Mouse (Mus musculus) kidney, postnatal 0 days (tissue): ENCODE measurements around the gene Dctpp1. TPM values are rescaled to one million over a fixed set of nuclear protein-coding genes. Genes with fewer than 3 reads are reported as not detected.

Experiments used
- ATAC-seq: fragments of 200-750 bp; cut with Nextera tagmentation; replicated peaks from 2 replicates; pipeline ENCODE4 v1.8.0; 2017; ENCODE audit warnings: low read depth, moderate number of reproducible peaks, moderate TSS enrichment, moderate library complexity; ENCODE audit not compliant: low FRiP score
- DNase-seq: peaks from one replicate; pipeline ENCODE4 v3.0.0-alpha.2; 2016; ENCODE audit warnings: low spot score
- H3K27ac ChIP-seq: fragments of 300-500 bp; sonication (generic); 2 replicates; pipeline ENCODE4 v1.5.1; 2014; ENCODE audit warnings: mild to moderate bottlenecking
- H3K27me3 ChIP-seq: fragments of 300-500 bp; sonication (generic); 2 replicates; pipeline ENCODE4 v1.6.1; 2014; ENCODE audit warnings: low read length, mixed read lengths; ENCODE audit not compliant: insufficient read depth
- H3K36me3 ChIP-seq: fragments of 300-500 bp; sonication (generic); 2 replicates; pipeline ENCODE4 v1.6.1; 2014; ENCODE audit warnings: low read length, mixed read lengths; ENCODE audit not compliant: insufficient read depth
- H3K4me1 ChIP-seq: fragments of 300-500 bp; sonication (generic); replicated peaks from 2 replicates; pipeline ENCODE4 v1.6.1; 2014; ENCODE audit warnings: antibody characterized with exemption, low read length, mixed read lengths; ENCODE audit not compliant: insufficient read depth
- H3K4me2 ChIP-seq: fragments of 300-500 bp; sonication (generic); 2 replicates; pipeline ENCODE4 v1.6.1; 2014; ENCODE audit warnings: mild to moderate bottlenecking, low read length, moderate library complexity, mixed read lengths
- H3K4me3 ChIP-seq: fragments of 300-500 bp; sonication (generic); replicated peaks from 2 replicates; pipeline ENCODE4 v1.5.1; 2014; ENCODE audit warnings: low read depth, low read length
- H3K9ac ChIP-seq: fragments of 300-500 bp; sonication (generic); 2 replicates; pipeline ENCODE4 v1.6.1; 2014; ENCODE audit warnings: low read depth, low read length
- H3K9me3 ChIP-seq: fragments of 300-500 bp; sonication (generic); replicated peaks from 2 replicates; pipeline ENCODE4 v1.6.1; 2016; ENCODE audit warnings: low read length, inconsistent platforms, mixed read lengths
- CTCF ChIP-seq: IDR thresholded peaks from 2 replicates; pipeline ENCODE4 v1.5.1; 2016; ENCODE audit warnings: antibody characterized with exemption, low read depth, mild to moderate bottlenecking, moderate library complexity
- WGBS: fragments of 180-500 bp; shearing (Covaris S2); extraction: QIAGEN DNeasy Blood & Tissue Kit; methylation state at CpG from one replicate; pipeline ENCODE4 v1.1.7; 2014; 5-methylcytosine and 5-hydroxymethylcytosine counted together
- polyA plus RNA-seq: library from polyadenylated mRNA; unstranded; fragments of >200 nt; fragmentation: Nextera tagmentation; extraction: Ambion mirVana; gene quantifications from 2 replicates; pipeline ENCODE4 v1.2.1, GENCODE M21; 2015

Dctpp1 gene
- polyA plus RNA-seq, 1 experiment from 2014 or later, result 157 TPM

DNA sequence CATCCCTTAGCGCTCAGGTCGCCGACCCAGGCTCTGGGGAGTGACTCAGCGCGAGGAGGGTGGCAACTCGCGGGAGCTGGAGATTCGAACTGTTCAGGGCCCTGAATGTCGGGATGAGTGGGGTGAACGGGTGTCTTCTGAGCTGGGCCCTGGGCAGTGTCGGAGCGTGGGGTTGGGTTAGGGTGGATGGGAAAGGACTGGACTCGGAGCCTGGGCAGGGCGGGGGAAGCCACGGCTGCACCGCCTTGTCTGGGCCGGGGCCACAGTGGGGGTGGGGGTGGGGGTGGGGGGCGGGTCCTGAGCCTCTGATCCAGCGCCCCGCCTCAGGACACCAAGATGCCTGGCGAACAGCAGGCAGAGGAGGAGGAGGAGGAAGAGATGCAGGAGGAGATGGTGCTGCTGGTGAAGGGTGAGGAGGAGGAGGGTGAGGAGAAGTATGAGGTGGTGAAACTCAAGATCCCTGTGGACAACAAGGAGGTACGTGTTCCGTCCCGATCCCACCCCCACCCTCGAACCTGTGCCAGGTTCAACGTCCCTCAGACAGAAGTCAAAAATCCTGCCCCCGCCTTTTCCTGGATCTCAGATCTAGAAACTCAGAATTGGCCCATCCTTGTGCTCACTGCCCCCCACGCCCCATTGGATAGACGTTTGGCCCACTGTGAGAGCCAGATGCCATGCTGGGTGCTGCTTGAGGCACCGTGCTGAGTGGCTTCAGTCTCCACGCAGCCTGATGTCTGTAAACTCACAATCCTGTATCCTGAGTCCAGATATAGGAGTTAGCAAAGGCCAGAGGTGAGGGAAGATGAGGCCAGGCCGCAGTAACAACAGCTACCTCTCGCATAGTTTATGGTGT, 15.6 kb downstream of the Dctpp1 start:
- peak overlapping the region; percentile 74 for H3K4me2 ChIP-seq
- H3K36me3 ChIP-seq, result no peaks in the 10 kb centered on the region; the same call in 1 of the 2 replicates
- H3K4me3 ChIP-seq, result peak overlapping the region; percentile 88
- no peak for TF ChIP-seq CTCF
- H3K4me1 ChIP-seq, result peaks cover 19% of the 10 kb centered on the region; the same call in 1 of the 2 replicates
- WGBS, result 7% methylated on average over 32 of the region's 33 CpGs
- H3K27ac ChIP-seq, result peak overlapping the region; percentile 94
- H3K9ac ChIP-seq, result peak overlapping the region; percentile 94
- peak; percentile 51 for DNase-seq
- no peaks in the 10 kb centered on the region for H3K27me3 ChIP-seq
- peak; percentile 74 for ATAC-seq
- no peaks in the 10 kb centered on the region for H3K9me3 ChIP-seq

DNA sequence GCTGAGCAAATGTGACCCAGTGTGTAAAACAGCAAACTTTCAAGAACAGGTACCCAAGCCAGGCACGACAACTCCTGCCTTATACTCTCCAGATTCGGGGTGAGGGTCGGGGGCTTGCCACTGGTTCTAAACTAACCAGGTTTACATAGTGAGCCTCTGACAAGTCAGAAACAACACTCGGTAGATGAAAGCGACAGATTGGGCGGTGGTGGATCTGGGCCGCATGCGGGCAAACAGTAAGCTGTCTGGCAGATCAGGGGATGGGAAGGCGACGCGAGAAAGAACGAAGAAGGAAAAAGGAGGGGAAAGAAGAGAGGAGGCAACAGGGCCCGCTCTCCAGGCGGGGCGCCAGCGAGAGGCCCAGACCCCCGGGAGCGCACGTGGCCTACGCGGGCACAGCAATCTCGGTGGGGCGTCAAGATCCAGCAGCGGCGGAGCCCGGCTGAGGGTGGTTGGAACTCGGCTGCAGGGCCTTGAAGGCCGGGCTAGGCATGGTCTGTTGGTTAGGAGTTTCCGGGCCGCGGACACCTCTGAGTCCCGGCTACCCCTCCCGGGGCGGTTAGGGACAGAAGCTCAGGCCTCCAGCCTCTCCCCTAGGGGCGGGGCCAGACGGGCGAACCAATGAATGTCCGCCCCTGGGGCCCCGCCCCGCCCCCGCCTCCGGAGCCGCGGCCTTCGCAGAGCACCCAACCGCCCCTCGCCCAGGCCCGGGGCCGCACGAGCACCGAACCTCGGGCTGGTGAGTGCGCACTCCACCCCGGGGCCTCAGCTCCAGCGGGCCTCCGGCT, 16.4 kb downstream of the Dctpp1 start, which contains the start of gene Zfp771:
Gene Zfp771 (plus strand): TSS at position 405 of the 788 bp plus-strand sequence.
- peak within 1 kb of the TSS; percentile 74 for H3K4me2 ChIP-seq
- H3K4me3 ChIP-seq, result peak within 1 kb of the TSS; percentile 88
- H3K4me1 ChIP-seq, result peaks cover 19% of the 10 kb centered on the region; the same call in 1 of the 2 replicates
- peak; percentile 97 for DNase-seq
- no peak; the same call in none of the 2 replicates for TF ChIP-seq CTCF
- H3K27me3 ChIP-seq, result no peaks in the 10 kb centered on the region
- H3K36me3 ChIP-seq, result no peaks in the 10 kb centered on the region; the same call in 1 of the 2 replicates
- peak; percentile 98 for ATAC-seq
- H3K27ac ChIP-seq, result peak within 1 kb of the TSS; percentile 94
- H3K9ac ChIP-seq, result peak within 1 kb of the TSS; percentile 94
- whole genome bisulfite sequencing, result 2% methylated on average over 56 of the region's 56 CpGs
- no peaks in the 10 kb centered on the region for H3K9me3 ChIP-seq

DNA sequence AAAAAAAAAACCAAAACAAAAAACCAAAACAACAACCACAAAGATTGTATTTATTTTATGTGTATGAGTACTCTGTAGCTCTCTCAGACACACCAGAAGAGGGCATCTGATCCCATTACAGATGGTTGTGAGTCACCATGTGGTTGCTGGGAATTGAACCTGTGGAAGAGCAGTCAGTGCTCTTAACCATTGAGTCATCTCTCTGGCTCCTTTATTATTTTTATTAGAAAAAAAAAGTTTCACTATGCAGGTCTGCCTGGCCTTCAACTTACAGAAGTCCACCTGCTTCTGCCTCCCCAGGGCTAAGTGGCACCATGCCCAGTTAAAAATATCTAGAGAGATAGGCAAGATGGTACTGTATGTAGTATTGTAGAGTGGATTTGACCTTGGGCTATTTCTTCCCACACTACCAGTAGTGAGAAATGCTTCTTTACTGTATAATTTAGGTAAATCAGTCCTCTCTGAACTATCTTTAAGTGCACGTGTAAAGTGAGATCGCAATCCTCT, 17.1 kb downstream of the Dctpp1 start:
- H3K9me3 ChIP-seq, result no peaks in the 10 kb centered on the region
- ATAC-seq (no peak), DNase-seq (no peak)
- peak overlapping the region; percentile 88; the same call in 1 of the 2 replicates for H3K4me3 ChIP-seq
- H3K27me3 ChIP-seq, result no peaks in the 10 kb centered on the region
- H3K4me1 ChIP-seq, result peaks cover 19% of the 10 kb centered on the region; the same call in 1 of the 2 replicates
- peak overlapping the region; percentile 74 for H3K4me2 ChIP-seq
- H3K27ac ChIP-seq, result peak overlapping the region; percentile 94
- WGBS, result 27% methylated on average over 2 of the region's 2 CpGs
- peak overlapping the region; percentile 94; the same call in 1 of the 2 replicates for H3K9ac ChIP-seq
- peaks cover 3% of the 10 kb centered on the region; the same call in 1 of the 2 replicates for H3K36me3 ChIP-seq
- no peak for TF ChIP-seq CTCF

DNA sequence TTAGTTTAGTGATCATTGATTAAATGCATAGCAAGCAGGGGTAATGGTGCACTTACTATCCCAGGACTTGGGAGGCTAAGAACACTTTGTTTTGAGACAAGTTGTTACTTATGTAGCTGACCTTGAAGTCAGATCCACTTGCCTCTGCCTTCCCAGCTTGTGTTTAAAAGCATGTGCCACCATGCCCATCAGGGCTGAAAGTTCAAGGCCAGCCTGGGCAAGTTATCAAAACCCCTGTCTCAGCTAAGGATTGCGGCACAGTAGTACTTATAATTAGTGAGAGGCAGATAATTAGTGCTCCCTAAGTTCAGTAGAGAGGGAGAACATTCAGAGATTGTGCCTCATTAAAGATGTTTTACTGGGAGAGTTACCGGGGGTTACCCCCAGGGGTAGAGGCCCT, 25.7 kb downstream of the Dctpp1 start:
- H3K27me3 ChIP-seq, result no peaks in the 10 kb centered on the region
- H3K9ac ChIP-seq, result no peak overlapping the region
- no peak for ATAC-seq
- H3K4me1 ChIP-seq, result peaks cover 13% of the 10 kb centered on the region
- DNase-seq, result no peak
- H3K4me2 ChIP-seq, result no peak overlapping the region
- 97% methylated on average over 2 of the region's 2 CpGs for WGBS
- no peak overlapping the region for H3K4me3 ChIP-seq
- TF ChIP-seq CTCF, result no peak
- H3K9me3 ChIP-seq, result no peaks in the 10 kb centered on the region
- peaks cover 38% of the 10 kb centered on the region for H3K36me3 ChIP-seq
- H3K27ac ChIP-seq, result no peak overlapping the region

DNA sequence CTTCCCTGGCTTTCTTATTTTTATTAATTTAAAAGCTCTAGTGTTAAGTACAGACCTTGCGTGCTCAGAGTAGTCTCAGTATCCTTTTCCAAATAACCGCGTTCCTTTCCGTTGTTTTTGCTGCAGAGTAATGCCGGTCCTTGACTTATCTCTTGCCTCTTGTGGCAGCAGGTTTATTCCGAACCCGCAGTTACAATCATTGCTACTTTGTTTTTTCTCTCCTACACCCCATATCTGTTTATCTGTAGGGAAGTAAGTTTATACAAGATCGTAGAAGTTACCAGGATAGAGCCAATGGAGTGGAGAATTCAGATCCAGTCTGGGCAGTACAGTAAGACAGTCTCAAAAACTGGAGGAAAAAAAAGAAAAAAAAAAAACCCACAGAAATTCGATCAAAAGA, 26.7 kb downstream of the Dctpp1 start:
- no peak for ATAC-seq
- no peak for TF ChIP-seq CTCF
- 1% methylated on average over 9 of the region's 9 CpGs for WGBS
- peak overlapping the region; percentile 87 for H3K9ac ChIP-seq
- peak overlapping the region; percentile 90 for H3K4me3 ChIP-seq
- peak overlapping the region; percentile 67 for H3K4me2 ChIP-seq
- H3K27me3 ChIP-seq, result no peaks in the 10 kb centered on the region
- H3K9me3 ChIP-seq, result no peaks in the 10 kb centered on the region
- DNase-seq, result no peak
- peaks cover 37% of the 10 kb centered on the region for H3K36me3 ChIP-seq
- H3K27ac ChIP-seq, result peak overlapping the region; percentile 97
- H3K4me1 ChIP-seq, result peaks cover 13% of the 10 kb centered on the region

DNA sequence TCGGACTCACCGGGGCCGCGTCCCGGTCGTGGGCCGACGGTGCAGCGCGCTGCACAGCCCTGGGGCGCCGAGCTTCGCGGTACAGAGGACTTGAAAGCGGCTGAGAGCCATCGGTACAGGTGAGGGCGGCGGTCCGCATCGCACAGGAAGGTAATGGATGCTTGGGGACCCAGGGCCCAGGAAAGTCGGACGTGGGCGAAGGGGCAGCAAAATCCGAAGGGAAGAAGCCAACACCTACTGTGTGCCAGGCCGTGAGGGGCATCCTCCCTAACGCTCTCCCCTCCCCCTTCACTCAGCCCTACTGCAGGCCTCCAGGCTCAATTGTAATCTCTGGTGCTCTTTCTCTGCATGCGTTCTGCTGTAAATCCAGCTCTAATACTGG, 27.1 kb downstream of the Dctpp1 start:
- DNase-seq (peak; percentile 48), ATAC-seq (peak; percentile 49; the same call in 1 of the 2 replicates)
- H3K27ac ChIP-seq, result peak overlapping the region; percentile 97
- H3K9ac ChIP-seq, result peak overlapping the region; percentile 87
- H3K4me3 ChIP-seq, result peak overlapping the region; percentile 90
- no peaks in the 10 kb centered on the region for H3K9me3 ChIP-seq
- H3K36me3 ChIP-seq, result peaks cover 35% of the 10 kb centered on the region
- no peak for TF ChIP-seq CTCF
- H3K4me1 ChIP-seq, result peaks cover 13% of the 10 kb centered on the region
- H3K4me2 ChIP-seq, result peak overlapping the region; percentile 67
- no peaks in the 10 kb centered on the region for H3K27me3 ChIP-seq
- 0% methylated on average over 27 of the region's 27 CpGs for WGBS
